Mouse (Mus musculus) lung, embryonic 14.5 days (tissue): ENCODE results near the gene Set. TPM values are rescaled to one million over a fixed set of nuclear protein-coding genes. Genes with fewer than 3 reads are reported as not detected.
A peak's percentile ranks its signal among the peaks of the same experiment; 100 is the strongest.

Experiments used
- ATAC-seq: fragments of 200-750 bp; cut with Nextera tagmentation; 2 replicates; pipeline ENCODE4 v1.8.0; 2017; ENCODE audit warnings: mild to moderate bottlenecking, moderate TSS enrichment, moderate library complexity; ENCODE audit not compliant: insufficient read depth
- DNase-seq: peaks from one replicate; pipeline ENCODE4 v3.0.0-alpha.2; 2015
- H3K27ac ChIP-seq: fragments of 300-500 bp; sonication (generic); 2 replicates; pipeline ENCODE4 v1.5.1; 2014; ENCODE audit warnings: low read depth, mild to moderate bottlenecking, moderate library complexity
- H3K27me3 ChIP-seq: fragments of 300-500 bp; sonication (generic); 2 replicates; pipeline ENCODE4 v1.6.1; 2014; ENCODE audit warnings: low read length, control low read depth; ENCODE audit not compliant: insufficient read depth
- H3K36me3 ChIP-seq: fragments of 300-500 bp; sonication (generic); 2 replicates; pipeline ENCODE4 v1.6.1; 2014; ENCODE audit warnings: control low read depth; ENCODE audit not compliant: insufficient read depth
- H3K4me1 ChIP-seq: fragments of 300-500 bp; sonication (generic); 2 replicates; pipeline ENCODE4 v1.6.1; 2014; ENCODE audit warnings: antibody characterized with exemption, control low read depth; ENCODE audit not compliant: insufficient read depth
- H3K4me2 ChIP-seq: fragments of 300-500 bp; sonication (generic); 2 replicates; pipeline ENCODE4 v1.6.1; 2014; ENCODE audit warnings: mild to moderate bottlenecking
- H3K4me3 ChIP-seq: fragments of 300-500 bp; sonication (generic); 2 replicates; pipeline ENCODE4 v1.5.1; 2014; ENCODE audit warnings: low read depth, low read length
- H3K9ac ChIP-seq: fragments of 300-500 bp; sonication (generic); 2 replicates; pipeline ENCODE4 v1.6.1; 2014
- H3K9me3 ChIP-seq: fragments of 300-500 bp; sonication (generic); 2 replicates; pipeline ENCODE4 v1.6.1; 2016; ENCODE audit warnings: low read depth, low read length, control low read depth
- CTCF ChIP-seq: IDR thresholded peaks from 2 replicates; pipeline ENCODE4 v1.5.1; 2016; ENCODE audit warnings: antibody characterized with exemption, low read depth
- WGBS: fragments of 180-500 bp; shearing (Covaris S2); extraction: QIAGEN DNeasy Blood & Tissue Kit; methylation state at CpG from one replicate; pipeline ENCODE4 v1.1.7; 2014; 5-methylcytosine and 5-hydroxymethylcytosine counted together
- polyA plus RNA-seq: library from polyadenylated mRNA; unstranded; fragments of >200 nt; fragmentation: Nextera tagmentation; extraction: Ambion mirVana; gene quantifications from 2 replicates; pipeline ENCODE4 v1.2.1, GENCODE M21; 2014

Set gene
- 564 and 591 TPM in 2 replicates for polyA plus RNA-seq

DNA sequence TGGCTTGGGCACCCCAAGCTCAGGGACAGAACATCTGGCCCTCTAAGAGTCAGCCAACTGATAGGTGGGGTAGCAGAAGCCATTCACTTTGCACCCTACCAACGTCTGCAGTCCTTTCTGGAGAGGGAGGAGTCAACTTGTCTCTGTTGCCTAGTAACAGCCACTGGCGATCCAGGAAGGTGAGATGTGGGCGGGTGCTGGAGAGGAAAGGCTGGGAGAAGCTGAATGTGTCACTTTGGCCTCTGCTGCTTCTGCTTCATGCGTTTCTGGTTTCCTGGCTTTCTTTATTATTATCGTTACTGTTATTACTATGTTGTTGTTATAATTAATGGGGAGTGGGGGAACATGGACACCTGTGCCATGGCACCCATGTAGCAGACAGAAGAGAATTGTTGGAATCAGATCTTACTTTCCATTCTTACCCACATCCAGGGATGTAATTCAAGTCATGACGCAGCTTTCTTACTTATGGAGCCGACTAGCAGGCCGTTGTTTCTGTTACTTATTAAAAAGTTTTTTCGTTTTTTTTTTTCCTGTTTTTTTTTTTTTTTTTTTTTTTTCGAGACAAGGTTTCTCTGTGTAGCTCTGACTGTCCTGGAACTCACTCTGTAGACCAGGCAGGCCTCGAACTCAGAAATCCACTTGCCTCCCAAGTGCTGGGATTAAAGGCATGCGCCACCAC is at the start of gene Set:
Set (plus strand) TSS at position 156 of the 682 bp plus-strand sequence.
- Histone ChIP-seq H3K4me2 (no peak within 1 kb of the TSS), H3K4me1 (no peaks in the 10 kb centered on the region), H3K36me3 (no peaks in the 10 kb centered on the region), H3K9ac (no peak within 1 kb of the TSS), H3K27me3 (no peaks in the 10 kb centered on the region), H3K27ac (no peak within 1 kb of the TSS), H3K4me3 (no peak within 1 kb of the TSS), H3K9me3 (no peaks in the 10 kb centered on the region)
- ATAC-seq: no peak
- WGBS: 39% methylated on average over 12 of the region's 12 CpGs
- peak; percentile 41 for DNase-seq
- TF ChIP-seq CTCF: no peak

DNA sequence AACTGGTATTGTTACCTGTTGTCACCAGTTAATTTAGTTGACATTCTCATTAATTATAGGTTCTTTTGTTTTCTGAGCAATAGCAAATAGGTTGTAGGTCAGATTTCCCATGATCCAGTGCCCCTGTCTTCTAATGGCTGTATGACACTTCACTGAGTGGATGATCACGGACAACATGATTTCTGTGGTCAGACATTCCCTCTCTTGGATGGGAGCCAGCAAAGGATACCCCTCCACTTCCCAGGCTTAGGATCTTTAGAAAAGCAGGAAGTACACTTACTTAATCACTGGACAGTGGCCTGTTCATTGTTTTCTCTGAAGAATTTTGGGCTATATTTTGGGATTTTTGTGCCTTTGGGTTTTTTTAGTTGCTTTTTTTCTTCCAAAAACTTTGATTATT is 48.1 kb upstream of the Set start:
- ATAC-seq: no peak
- peaks cover 99% of the 10 kb centered on the region for H3K36me3 ChIP-seq
- DNase-seq: peak; percentile 25
- H3K4me1 ChIP-seq: no peaks in the 10 kb centered on the region
- no peak for TF ChIP-seq CTCF
- WGBS: 37% methylated on average over 1 of the region's 1 CpGs
- no peak overlapping the region for H3K4me3 ChIP-seq
- H3K27ac ChIP-seq: no peak overlapping the region
- H3K27me3 ChIP-seq: no peaks in the 10 kb centered on the region
- no peaks in the 10 kb centered on the region for H3K9me3 ChIP-seq
- no peak overlapping the region for H3K4me2 ChIP-seq
- no peak overlapping the region for H3K9ac ChIP-seq

DNA sequence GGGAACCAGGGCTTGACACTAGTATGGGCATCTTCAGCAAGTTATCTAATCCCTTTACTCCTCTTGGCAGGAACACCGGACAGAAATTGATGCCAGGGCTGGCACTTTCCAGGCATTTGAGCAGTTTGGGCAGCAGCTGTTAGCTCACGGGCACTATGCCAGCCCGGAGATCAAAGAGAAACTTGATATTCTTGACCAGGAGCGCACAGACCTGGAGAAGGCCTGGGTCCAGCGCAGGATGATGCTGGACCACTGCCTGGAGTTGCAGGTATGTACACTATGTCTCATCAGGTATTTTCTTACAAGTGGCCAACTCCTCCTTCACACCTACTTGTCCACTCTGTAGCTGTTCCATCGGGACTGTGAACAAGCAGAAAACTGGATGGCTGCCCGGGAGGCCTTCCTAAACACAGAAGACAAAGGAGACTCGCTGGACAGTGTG is 46.3 kb upstream of the Set start:
- no peak for ATAC-seq
- TF ChIP-seq CTCF: no peak
- DNase-seq: peak; percentile 24
- Histone ChIP-seq H3K4me1 (no peaks in the 10 kb centered on the region), H3K27ac (no peak overlapping the region), H3K9me3 (no peaks in the 10 kb centered on the region), H3K9ac (no peak overlapping the region), H3K36me3 (peaks cover 97% of the 10 kb centered on the region), H3K4me2 (no peak overlapping the region), H3K27me3 (no peaks in the 10 kb centered on the region), H3K4me3 (no peak overlapping the region)
- 84% methylated on average over 8 of the region's 8 CpGs for WGBS

DNA sequence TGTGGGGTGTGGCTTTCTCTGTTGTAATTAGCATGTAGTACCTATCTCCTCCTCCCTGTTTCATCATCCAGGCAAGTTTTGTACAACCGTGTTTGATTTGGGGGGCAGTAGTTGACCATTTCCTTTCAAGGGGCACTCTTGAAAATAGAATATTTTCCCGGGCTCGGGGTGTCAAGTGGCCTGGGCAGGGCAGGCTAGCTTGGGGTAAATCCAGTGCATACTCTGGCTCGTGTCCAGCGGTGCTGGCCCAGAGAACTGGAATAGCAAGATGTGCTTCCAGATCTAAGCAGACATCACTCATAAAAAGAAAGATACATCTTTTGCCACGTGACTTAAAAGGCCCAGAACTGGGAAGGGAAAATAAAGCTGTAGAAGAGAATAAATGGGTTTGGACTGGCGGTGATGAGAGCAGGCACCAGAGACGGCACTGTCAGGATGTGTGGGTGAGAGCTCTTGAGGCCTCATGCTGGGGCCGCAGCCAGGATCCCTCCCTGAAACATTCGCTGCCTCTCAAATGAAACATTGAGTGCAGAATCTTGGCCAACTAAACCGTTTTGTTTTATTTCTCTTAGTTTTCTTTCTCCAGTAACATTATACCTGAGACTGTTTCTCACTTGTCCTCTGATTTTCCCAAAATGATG is 42.7 kb upstream of the Set start:
- no peak for TF ChIP-seq CTCF
- H3K9ac ChIP-seq: no peak overlapping the region
- WGBS: 77% methylated on average over 11 of the region's 11 CpGs
- no peak overlapping the region for H3K27ac ChIP-seq
- no peaks in the 10 kb centered on the region for H3K4me1 ChIP-seq
- H3K4me3 ChIP-seq: no peak overlapping the region
- H3K4me2 ChIP-seq: no peak overlapping the region
- H3K27me3 ChIP-seq: no peaks in the 10 kb centered on the region
- ATAC-seq (no peak), DNase-seq (peak; percentile 15)
- no peaks in the 10 kb centered on the region for H3K9me3 ChIP-seq
- peaks cover 97% of the 10 kb centered on the region for H3K36me3 ChIP-seq

DNA sequence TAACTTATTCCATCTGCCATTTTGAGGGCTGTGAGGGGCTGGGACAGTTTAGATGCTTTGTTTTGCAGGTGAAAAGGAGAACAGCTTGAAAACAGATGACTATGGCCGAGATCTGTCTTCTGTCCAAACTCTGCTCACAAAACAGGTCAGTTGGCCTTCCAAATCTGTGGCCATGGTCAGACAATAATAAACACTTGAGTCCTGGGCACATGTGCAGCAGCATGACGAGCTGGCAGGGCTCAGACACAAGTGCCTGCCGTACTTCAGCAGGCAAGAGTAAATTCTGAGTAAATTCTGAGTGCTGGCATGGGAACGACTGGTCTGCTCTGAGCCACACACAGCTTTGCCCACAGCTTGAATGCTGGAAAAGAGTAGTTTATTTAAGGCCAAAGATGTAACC is 31.7 kb upstream of the Set start:
- no peak overlapping the region for H3K9ac ChIP-seq
- no peak overlapping the region for H3K27ac ChIP-seq
- no peak for TF ChIP-seq CTCF
- DNase-seq: no peak
- H3K4me3 ChIP-seq: no peak overlapping the region
- no peaks in the 10 kb centered on the region for H3K4me1 ChIP-seq
- no peaks in the 10 kb centered on the region for H3K9me3 ChIP-seq
- H3K4me2 ChIP-seq: no peak overlapping the region
- WGBS: 71% methylated on average over 4 of the region's 4 CpGs
- ATAC-seq: no peak
- H3K36me3 ChIP-seq: peaks cover 99% of the 10 kb centered on the region
- no peaks in the 10 kb centered on the region for H3K27me3 ChIP-seq

DNA sequence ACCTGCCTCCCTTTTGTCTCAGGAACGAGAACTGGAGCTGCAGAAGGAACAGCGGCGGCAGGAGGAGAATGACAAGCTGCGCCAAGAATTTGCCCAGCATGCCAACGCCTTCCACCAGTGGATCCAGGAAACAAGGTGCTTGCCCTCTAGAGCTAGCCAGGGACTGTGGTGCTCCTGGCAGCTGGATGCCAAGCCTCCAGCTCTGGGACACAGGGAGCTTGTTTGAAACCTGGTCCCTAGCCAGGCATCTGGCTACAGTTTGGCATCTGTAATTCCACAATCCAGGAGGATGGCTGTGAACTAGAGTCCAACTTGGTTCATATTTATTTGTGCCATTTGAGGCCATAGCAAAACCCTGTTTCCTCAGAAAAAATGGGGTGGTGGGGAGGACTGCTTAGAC is 30.2 kb upstream of the Set start:
- 91% methylated on average over 5 of the region's 5 CpGs for WGBS
- no peaks in the 10 kb centered on the region for H3K4me1 ChIP-seq
- H3K27ac ChIP-seq: no peak overlapping the region
- ATAC-seq (no peak), DNase-seq (no peak)
- no peak overlapping the region for H3K4me2 ChIP-seq
- peaks cover 100% of the 10 kb centered on the region for H3K36me3 ChIP-seq
- TF ChIP-seq CTCF: no peak
- H3K27me3 ChIP-seq: no peaks in the 10 kb centered on the region
- H3K9ac ChIP-seq: no peak overlapping the region
- H3K4me3 ChIP-seq: no peak overlapping the region
- H3K9me3 ChIP-seq: no peaks in the 10 kb centered on the region

DNA sequence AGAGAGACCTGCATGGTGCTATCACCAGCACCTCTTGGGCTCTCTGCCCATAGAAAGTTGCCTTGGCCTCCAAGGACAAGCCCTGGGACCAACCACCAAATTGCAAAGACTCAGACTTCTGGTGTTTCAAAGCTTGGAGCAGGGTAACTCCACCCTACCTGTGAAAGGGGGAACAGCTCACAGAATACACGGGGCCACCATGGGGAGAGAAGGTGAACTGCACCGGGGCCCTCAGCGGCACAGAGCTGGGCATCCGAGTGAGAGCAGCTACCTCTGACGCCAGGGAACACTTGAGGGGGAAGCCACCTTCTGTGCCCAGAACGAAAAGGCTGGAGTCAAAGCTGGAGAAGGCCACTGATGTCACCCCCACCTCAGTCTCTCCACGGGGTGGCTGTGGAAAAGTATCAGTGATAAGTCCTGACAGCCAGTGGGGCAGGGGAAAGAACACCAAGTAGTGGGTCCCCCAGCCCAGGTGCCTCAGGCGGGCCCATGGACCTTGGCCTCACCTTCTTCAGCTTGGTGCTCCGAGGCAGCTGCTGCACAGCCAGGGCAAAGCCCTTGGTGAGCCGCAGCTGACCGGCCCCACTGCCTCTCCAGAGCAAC is 24.8 kb upstream of the Set start:
- WGBS: 65% methylated on average over 11 of the region's 11 CpGs
- Histone ChIP-seq H3K9me3 (no peaks in the 10 kb centered on the region), H3K4me3 (no peak overlapping the region), H3K36me3 (peaks cover 62% of the 10 kb centered on the region), H3K27me3 (no peaks in the 10 kb centered on the region), H3K4me1 (no peaks in the 10 kb centered on the region), H3K27ac (no peak overlapping the region), H3K4me2 (no peak overlapping the region), H3K9ac (no peak overlapping the region)
- ATAC-seq (no peak), DNase-seq (no peak)
- TF ChIP-seq CTCF: peak; percentile 49
